Mouse (Mus musculus) G1E-ER4 (cell line): ENCODE results near the gene Uso1. TPM values are rescaled to one million over a fixed set of nuclear protein-coding genes. Genes with fewer than 3 reads are reported as not detected.

Experiments used
- GATA1 ChIP-seq: IDR thresholded peaks from one replicate; pipeline ENCODE4 v1.8.0; 2012; ENCODE audit warnings: low read length, inconsistent platforms
- polyA plus RNA-seq: library from polyadenylated mRNA; stranded (reverse); fragments of >175 nt; gene quantifications from 2 replicates; pipeline ENCODE4 v1.2.3, GENCODE M21; 2012

Gene Uso1
- 7.5 and 36.1 TPM in 2 replicates for polyA plus RNA-seq

DNA sequence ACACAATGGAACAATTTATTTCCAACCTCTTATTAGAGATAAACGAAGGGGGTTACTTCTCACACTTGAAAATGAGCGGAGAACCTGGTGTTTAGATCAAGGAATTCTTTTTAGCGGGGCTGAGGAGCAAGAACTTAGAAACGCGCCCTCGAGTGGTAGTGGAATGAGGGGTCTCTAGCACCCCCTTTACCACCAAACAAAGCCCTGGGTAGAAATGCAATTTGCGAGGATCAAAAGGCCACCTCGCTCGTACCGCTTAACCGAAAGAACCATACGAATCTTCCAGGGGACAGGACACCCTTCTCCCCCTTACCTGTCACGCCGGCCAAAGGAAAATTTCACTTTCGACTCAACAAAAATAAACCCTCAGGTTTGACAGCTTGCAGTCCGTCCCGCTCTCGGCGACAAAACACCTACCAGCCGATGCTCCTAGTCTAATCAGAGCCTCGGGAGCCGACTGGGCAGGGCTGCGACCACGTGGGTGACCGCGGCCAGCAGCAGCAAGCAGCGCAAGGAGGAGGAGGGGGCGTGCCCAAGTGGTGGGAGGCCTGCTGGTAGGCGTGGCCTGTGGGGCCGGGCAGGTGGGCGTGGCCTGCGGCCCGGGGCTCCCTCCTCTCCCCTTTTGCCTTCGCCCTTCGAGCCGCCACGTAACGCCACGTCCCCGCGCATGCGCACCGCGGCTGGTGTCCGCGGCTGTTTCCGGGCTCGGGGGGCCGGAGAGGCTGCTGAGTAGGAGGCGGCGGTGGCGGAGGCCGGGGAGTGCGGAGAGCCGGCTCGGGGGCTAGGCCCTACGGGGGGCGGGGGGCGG, at the start of gene Uso1:
Uso1 (plus strand) TSS at position 700 of the 808 bp plus-strand sequence.
- no peak for TF ChIP-seq GATA1

DNA sequence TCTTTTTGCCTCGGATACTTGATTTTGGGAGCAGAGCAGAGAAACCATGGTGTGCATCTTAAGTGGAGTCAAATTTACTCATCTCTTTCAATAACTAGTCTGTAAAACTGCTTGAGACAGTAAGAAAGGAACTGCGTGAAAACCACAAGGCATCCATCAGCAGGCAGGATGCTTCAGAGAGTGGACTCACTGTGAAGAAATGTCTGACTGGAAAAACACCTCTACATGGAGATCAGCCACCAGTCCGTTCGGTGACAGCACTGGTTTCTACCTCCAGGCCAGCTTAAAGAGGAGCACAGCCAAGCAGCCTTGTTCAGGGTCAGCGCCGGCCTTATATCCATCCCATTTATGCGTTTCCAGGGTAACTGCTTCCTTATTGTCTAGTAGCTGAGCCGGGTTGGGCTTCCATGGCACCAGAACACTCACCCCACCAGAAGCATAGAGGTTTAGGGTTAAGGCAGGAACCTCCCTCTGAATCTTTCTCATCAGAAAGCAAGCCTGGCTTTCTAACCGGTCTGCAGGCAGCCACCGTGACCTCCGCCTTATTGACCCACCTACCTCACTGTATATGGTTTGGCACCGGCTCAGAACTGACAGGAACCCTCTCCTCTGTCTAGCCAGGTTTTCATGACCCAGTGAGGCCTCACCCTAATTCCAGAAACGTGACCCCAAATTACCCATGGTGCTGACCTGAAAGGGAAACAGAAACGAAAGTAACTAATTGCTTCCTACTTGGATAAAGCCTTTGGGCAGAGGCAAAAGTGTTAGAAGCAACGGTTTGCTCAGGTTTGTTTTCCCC, 44.3 kb upstream of the Uso1 start:
- TF ChIP-seq GATA1 = no peak

DNA sequence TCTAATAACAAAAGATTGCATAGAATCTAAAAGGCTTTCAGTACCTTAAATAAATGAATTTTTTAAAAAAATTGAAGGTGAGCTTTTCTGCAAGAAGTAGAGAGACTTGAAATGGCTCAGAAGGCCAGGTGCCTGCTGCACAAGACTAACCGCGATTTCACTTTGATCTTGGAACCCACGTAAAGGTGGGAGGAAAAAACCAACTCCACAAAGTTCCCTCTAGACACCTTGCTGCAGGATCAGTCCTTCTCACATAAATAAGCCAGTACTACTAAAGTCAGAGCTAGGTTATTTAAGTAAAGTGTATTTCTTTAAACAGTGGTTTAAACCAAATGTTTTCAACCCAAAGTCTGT, 43.7 kb upstream of the Uso1 start:
- no peak for TF ChIP-seq GATA1

DNA sequence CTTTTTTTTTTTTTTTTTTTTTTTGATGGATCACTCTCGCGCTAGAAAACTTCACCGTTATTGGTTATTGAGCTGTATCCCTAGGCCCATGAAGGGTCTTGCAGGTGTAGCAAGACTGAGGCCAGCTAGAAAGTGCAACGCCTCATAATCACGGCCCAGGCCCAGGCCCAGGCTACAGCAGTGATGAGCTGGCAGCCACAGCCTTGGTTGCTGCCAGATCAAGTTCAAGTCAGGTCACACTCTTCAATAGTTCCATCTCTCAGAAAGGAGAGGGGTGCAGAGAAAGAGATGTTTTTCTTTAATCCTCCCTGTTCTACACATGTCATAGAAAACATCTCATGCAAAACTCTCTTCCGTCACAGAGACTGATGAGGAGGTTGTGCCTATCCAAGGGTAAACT, 41.0 kb upstream of the Uso1 start:
- no peak for TF ChIP-seq GATA1

DNA sequence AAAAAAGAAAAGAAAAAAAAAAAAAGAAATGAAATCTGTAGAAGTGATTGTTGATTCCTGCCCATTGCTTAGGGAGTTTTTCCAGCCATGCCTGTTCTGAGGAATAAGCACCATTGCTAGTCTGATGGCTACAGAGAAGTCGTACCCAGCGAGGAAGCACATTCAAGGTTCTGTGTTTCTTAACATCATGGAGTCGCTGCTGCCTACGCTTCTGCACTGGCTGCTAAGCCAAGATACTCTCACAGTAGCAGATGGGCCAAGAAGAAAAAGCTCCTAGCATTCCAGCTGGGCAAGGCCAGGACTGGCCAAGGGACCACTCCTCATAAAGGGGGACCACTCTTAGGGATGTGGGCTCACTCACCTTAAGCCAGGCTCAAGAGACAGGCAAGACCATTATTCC, 40.0 kb upstream of the Uso1 start:
- no peak for TF ChIP-seq GATA1

DNA sequence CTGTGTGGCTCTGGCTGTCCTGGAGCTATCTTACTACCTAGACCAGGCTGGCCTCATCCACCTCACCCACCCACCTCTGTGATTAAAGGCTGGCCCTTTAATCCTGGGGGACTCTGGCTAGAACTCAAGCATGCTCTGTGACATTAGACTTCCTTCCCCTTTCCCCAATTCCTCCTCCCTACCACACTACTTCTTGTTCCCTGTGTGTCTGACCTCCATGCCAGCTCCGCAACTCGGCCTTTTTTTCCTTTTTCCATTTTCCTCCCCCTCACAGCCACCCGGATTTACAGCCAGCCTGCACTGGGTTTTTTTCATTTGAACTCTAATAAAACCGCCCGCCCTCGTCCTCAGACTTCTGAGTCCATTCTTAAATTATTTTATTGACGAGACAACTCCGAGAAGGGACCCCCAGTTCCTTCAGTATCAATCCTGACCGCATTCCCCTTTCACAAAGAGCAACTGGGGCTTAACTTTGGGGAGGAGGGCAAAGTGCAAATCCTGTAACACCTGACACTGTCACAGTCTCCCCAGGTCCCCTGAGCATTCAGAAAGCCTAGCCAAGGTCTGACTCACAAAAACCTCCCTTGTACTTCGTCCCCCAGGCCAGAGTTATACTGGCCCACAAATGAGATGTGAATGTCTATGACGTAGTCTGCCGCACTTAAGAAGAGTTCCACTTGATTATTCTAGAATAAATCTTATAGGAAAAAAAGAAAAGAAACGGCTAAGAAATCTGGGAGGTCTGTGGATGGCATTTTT, 39.2 kb upstream of the Uso1 start:
- TF ChIP-seq GATA1 = no peak

DNA sequence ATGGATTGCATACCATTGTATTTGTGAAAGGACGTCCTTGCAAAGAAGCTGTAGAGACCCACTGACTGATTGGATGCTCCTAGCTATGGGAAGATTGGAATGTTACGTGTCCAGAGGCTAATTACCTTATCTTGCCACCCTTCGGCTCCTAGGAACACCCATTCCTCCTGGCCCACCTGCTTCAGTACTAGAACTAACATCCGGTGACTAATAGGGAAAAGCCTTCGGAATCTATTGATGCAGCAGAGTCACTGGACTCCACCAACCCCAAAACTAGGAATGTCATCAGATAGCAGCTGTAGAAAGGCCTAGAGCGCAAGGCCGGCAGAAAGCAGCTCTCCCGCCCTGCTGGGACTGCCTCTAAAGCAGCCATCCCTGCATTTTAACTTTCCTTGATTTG, 36.1 kb upstream of the Uso1 start:
- no peak for TF ChIP-seq GATA1

DNA sequence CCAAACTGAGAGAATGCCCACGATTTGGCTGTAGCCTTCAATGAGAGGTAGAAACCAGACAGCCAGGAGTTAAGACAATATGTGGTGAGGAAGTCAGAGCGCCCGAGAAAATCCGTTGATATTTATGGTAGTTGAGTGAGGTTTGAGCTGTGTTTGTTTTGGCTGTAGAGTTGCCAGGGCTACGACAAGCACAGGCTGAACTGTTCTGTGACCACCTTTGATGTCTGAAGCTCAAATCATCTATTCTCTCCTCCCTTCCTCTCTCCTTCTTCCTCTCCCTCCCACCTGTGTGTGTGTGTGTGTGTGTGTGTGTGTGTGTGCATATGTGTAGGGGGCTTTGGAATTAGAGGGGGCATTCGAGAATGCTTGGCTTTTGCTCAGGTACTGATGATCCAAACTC, 34.7 kb upstream of the Uso1 start:
- no peak for TF ChIP-seq GATA1

DNA sequence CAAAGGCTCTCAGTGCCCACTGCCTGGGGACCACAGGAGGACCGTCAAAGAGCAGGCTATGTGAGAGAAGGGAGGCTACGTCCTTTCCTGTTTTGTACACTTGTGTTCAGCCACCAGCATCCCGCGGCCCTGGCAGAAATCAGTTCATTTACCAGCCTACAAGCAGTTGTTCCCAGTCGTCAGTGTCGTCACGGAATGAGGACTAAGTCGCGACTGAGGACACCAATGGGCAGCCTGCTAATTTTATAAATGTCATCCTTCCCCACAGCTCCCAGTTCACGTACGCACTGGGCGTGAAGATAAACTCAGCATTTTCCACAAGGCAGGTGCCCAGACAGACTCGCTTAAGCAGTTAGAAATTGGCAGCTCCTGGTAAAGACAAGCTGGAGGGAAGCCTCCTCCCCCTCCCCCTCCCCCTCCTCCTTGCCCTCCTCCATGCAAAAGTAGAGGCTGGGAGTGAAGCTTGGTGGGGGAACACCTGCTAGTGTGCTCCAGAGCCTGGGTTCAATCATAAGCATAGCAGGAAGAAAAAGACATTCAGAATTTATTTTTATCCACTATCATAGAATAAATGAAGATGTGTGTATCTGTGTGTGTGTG, 33.8 kb upstream of the Uso1 start:
- TF ChIP-seq GATA1 = no peak

DNA sequence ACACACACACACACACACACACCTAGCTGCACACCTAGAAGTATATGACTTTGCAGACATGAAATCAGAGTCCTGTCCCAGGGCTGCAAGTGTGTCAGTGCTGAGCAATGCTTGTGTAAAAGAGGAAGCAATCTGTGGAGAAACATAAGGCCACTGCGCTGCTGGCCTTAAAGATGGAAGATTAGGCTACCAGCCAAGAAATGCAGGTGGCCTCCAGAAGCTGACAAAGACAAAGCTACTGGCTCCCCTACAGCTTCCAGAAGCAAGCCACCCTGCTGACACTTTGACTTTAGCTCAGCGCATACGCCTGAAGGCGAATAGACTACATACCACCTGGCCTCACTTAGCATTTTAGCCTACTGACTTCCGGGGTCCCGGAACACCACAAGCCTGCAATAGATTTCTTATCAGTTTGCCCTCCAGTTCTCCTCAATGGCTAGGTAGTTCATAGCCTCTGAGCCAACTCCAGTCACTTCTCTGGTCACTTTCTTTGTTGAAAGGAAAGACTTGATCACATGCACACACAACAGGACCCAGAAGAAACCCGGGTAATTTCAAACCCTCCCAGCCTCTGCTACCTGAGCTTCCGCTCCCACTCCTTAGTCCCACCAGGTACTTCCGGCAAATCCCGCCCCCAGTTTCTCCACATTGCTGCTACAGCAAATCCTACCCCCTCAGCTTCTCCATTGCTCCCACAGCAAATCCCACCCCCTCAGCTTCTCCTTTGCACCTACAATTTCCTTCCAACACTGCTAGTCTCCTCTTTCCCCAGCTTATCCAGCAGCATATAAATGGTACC, 31.2 kb upstream of the Uso1 start:
- no peak for TF ChIP-seq GATA1

DNA sequence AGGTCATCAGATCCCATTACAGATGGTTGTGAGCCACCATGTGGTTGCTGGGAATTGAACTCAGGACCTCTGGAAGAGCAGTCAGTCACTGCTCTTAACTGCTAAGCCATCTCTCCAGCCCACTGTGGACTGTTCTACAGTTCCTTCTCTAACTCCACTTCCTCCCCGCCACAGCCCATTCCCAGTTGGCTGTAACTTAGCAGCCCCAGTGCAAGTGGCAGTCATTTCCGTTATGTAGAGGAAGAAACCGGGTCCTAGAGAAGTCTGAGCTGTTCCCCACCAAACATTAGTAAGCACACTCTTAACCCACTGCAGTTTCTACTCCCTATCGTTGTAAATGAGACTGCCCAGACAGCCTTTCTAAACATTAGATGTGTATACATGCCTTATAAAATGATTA, 30.5 kb upstream of the Uso1 start:
- no peak for TF ChIP-seq GATA1

DNA sequence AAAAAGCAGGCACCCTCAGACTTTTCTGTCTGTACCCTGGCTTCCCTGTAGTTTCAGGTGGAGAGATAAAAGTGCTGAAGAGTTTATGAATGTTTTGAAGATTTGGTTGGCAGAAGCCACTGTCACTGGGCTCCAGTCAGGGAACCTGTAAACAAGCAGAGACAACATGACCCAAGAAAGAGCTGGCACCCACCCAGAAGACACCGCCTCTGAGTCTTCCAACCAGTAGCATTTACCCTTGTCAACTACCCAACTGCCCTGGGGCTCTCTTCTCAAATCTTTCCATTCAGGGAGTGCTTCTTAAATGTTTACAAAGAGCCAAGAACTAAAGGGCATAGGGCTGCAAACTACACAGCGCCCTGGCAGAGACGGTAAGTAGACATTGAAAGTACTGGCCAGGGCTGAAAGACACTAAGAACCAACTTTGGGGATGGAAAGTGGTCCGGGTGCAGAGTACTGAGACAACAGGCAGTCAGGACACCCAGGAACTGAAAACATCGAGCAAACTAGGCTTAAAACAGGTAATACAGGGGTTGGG, 26.9 kb upstream of the Uso1 start:
- TF ChIP-seq GATA1 = no peak

DNA sequence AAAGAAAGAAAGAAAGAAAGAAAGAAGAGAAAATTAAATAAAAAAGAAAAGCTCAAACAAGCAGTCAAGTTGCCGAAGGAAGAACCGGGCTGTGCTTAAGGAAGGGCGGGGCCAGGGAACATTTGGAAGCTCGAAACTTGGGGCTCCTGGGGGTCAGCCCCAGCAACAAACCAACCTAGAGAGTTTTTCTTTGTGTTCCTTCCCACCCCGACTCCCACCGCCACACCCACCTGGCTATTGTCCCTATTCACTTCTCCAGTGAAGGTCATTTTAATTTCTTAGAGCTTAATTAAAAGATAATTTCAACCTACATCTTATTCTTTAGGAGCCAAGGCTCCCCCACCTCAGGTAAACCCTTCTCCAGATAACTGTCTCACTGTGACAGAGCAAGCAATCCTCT, 25.6 kb upstream of the Uso1 start:
- TF ChIP-seq GATA1 = no peak

DNA sequence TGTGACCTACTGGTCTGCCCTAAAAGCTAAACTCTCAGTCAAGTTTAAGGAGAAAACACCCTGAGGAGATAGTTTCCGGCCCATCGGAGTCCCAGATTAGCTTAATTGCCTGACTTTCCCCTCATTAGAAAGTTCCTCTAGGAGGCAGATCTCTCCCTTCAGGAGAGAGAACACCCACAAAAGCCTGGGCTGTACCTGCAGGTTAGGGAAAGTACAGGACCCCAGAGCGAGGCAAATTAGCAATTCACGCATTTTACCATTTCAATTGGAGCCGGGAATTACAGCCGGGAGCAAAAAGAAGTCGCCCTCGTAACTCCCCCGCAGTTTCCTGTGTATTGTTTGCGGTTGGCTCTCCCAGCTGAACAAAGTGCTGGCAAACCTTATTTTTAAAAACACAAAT, 25.2 kb upstream of the Uso1 start:
- no peak for TF ChIP-seq GATA1

DNA sequence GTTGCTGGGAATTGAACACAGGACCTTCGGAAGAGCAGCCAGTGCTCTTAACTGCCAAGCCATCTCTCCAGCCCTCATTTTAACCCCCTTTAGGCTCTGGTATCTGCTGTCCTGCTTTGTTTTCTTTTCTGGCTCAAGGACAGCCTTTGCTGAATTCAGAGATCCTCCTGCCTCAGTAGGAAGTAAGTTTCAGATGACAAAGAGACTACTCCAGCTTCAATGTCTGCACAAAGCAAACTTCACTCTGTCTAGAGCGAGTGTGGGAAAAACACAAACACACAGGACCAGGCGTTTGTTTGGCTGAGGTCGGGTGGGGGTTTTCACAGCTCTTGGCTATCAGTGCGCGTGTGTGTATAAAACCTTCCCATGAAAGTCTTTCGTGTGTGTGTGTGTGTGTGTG, 24.3 kb upstream of the Uso1 start:
- no peak for TF ChIP-seq GATA1

DNA sequence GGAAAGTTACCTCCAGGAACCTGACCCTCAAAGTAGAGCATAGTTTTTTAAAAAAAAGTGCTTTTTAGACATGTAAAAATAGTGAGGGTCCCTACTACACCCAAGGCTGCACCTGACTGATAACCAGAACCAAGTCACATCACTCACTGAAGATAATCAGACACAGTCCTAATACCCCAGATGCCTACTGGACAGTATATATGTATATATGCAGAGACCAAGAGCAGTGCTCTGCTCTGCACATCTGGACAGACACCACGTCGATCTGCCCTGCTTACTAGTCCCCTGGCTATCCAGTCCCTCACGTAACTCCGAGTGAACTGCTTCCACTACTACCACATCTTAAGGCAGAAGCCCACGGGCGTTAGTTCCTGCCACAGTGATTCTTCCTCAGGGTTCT, 23.5 kb upstream of the Uso1 start:
- no peak for TF ChIP-seq GATA1
